Mouse (Mus musculus): ENCODE results near the gene Map3k5.

The Map3k5 gene

DNA sequence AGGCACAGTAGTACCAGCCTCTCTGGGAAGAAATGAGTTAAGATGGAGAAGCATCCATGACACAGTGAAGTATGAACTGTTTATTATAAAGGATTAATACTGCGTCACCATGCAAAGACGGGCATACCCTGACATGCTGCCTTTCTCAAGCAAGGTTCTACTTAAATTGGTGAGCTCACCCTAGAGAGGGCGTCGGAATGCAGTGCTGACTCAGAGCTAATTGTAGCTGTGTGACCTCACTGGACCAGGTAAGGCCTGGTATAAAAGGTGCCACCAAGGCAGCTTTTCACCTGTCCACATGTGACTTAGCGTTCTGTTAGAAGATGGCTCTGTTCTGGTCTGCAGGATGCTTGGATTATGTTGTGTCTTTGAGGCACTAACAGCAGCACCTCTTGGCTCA, 225.0 kb downstream of the Map3k5 start:
- no peak for DNase-seq (ENCODE audit: low read depth)

DNA sequence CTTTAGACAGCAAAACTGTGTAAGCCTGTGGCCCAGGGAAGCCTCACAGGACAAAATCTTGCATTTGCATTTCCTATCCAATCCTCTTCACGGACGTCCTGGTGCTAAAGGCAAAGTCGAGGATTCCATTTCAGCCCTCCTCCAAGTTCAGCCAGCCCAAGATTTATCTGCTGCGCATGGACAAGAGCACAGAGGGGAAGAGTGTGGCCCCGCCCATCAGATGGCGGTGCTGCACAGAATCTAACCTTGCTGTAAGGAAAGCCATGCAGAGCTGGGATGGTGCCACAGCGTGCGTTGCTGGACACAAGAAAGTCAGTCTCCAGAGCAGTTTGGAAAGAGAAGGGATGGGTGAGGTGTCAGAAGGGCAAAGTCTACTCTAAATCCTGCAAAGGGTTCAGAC, 226.6 kb downstream of the Map3k5 start:
- peak; percentile 20 for DNase-seq (ENCODE audit: low read depth)

GRCm38 (mm10) chr10:20164810-20165209, 230.5 kb downstream of the Map3k5 start:
- DNase-seq (ENCODE audit: low read depth): no peak

- DNase-seq (ENCODE audit: low read depth): no peak
Observed at GRCm38 (mm10) chr10:20166797-20167196, 232.5 kb downstream of the Map3k5 start.

- peak; percentile 53 for DNase-seq (ENCODE audit: low read depth)
Observed at GRCm38 (mm10) chr10:20167467-20167866, 233.2 kb downstream of the Map3k5 start.

DNA sequence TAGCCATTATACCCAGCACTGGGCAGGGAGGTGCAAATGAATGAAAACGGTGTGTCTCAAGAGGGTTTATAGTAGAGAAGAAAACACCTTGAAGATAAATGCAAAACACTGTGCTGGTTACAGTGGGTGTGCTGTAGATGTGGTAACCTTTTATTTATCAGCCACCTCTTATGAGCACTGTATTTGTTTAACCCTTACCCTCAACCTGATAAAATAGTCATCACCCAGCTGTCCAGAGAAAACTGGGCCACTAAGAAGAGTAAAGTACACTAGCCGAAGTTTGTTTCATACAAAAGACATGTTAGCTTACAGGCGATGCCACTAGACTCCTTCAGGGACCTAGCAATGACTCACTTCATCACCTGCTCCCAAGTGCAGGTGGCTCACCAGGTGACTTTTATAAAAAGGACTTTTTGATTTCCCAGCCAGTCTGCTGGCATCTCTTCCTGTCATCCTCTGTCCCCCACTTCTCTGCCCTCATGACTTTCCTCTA, 235.0 kb downstream of the Map3k5 start:
- DNase-seq (ENCODE audit: low read depth): no peak

DNA sequence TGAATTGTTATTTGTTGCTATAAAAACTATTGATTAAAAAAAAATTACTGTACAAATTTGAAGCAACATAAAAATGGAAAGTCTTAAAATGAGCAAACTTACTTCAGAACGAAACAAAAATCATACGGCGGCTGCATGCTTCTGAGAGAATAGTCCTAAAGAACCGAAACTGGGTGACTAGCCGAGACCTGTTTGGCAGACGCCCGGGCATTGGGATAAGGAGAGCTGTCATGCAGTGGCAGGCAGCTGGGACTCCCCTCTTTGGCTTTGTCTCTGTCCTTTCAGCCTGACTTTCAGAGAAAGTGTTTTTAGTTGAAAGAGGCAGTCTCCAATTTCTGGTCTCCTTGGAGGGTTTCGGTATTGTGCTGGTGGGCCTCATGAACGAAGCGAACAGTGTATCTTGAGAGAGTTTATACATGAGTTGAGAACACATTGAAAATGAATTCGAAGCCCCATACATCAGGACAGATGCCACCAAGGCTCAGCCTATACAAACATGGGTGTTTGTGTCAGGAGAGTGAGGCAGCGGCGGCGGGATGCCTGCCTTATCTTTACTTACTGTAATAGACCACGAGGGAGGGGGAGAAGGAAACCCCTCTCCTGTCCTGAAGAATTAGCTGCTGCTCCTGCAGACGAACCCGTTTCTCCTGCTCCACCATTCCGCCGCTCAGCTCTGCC, 235.8 kb downstream of the Map3k5 start:
- no peak for DNase-seq (ENCODE audit: low read depth)

GRCm38 (mm10) chr10:20170605-20171088, 236.4 kb downstream of the Map3k5 start:
- peak; percentile 28 for DNase-seq (ENCODE audit: low read depth)

- no peak for DNase-seq (ENCODE audit: low read depth)
Observed at GRCm38 (mm10) chr10:20171209-20171608, 236.9 kb downstream of the Map3k5 start.

DNA sequence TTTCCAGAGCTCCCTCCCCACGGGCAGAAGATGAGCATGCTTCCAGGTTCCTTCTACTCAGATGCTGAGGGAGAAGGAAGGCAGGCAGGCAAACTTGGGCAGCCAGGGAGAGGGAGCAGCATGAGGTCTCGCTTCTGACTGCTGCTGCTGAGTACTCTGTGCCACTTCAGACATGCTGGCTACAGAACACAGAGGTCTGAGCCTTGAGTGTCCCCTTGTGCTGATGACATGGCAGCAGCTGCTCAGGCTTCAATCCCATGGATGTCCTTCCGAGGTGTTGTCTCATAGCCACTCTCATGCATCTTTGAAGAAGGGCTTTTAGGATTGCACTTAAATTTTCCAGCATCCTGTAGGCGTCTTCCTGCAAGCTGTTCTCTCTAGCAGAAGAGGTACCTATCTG, 237.5 kb downstream of the Map3k5 start:
- DNase-seq (ENCODE audit: low read depth): no peak

DNA sequence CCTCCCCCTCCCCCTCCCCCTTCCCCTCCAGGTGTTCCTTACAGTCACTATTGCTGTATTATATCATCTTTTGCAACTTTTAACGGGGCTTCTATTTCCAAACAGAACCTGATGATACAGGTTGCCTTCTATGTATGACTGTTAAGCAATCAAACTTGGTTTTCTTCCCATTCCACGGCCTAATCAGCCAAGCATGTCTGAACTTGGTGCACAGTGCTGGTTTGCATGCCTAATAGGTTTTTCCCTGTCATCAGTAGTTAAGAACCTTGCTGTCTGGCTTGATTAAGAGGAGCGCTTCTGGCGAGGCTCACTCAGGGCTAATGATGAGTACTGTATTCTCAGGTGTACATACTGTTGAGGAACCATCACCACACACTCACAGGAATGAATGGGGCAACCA, 239.5 kb downstream of the Map3k5 start:
- DNase-seq (ENCODE audit: low read depth): peak; percentile 40

GRCm38 (mm10) chr10:20176054-20176453, 241.8 kb downstream of the Map3k5 start:
- DNase-seq (ENCODE audit: low read depth): no peak

DNA sequence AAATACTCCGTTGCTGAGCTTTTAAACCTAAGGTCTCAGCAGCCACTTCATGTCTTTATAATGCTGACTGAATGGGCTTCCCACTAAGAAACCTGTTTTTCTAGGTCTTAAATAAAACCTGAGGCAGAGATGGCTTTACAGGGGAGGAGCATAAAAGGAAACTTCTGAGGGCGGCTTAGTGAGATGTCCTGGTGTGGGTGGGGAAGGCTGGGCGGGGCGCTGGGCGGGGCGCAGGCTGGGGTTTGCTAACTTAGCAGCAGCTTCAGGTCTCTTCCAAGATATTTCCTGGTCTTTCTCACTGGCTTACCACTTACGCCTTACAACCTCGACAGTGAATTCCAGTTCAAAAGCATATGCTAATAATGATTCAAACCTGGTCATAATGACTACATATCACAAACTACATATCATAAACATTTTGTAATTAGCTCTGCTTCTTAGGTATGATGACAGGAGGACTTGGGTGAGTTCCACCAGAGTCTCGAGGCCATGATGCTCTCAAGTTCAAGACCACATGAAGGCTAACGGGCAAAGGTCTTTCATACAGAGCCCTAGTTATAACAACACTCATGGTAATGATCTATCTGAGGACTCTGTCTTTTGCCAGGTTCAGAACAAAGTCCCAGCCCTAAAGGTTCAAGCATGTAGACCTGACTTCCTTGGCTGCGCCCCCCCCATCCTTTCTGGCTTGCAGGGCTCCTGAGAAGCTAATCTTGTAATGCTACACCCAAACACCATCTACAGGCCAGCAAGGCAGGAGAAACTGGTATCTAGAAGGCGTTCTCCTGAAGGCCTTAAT, 244.7 kb downstream of the Map3k5 start:
- DNase-seq (ENCODE audit: low read depth): no peak

- DNase-seq (ENCODE audit: low read depth): no peak
Observed at GRCm38 (mm10) chr10:20181198-20181597, 246.9 kb downstream of the Map3k5 start.

- DNase-seq (ENCODE audit: low read depth): no peak
Observed at GRCm38 (mm10) chr10:20181680-20182399, 247.6 kb downstream of the Map3k5 start.

GRCm38 (mm10) chr10:20184326-20184725, 250.1 kb downstream of the Map3k5 start:
- no peak for DNase-seq (ENCODE audit: low read depth)

DNA sequence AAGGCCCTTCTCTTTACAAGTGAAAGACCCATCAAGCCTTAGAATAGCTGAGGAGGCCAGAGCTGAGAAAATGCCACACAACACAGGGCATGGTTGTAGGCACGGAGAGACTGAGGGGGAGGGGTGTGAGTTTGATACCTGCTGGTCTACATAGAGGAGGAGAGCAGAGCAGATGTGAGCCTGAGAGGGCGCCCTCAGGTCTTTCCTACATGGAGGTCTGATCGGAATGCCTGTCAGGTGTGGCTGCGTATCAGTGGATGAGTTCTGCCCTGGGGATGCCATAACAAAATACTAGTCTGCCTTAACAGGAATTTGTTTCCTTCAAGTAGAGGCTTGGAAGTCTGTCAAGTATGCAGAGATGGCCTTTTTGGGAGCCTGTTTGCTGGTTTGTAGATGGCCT, 251.0 kb downstream of the Map3k5 start:
- DNase-seq (ENCODE audit: low read depth): no peak

DNA sequence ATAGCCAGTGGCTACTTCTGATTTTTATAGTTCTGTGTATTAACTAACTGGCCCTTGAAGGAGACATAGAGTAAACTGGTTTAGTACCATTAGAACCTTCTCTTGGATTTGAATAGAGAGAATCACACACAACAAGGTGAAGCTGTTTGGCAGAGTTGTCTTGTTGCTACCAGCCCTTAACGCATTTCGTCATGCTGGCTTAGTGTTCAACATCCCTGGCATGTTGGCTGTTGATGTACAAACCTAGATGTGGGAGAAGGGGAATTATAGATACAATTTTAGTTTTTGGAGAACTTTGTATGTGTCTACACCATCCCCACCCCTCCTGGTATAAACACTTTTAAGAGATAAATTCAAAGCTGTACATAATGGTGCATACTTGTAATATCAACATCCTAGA, 251.5 kb downstream of the Map3k5 start:
- no peak for DNase-seq (ENCODE audit: low read depth)

- DNase-seq (ENCODE audit: low read depth): no peak
Observed at GRCm38 (mm10) chr10:20186800-20187273, 252.6 kb downstream of the Map3k5 start.

DNA sequence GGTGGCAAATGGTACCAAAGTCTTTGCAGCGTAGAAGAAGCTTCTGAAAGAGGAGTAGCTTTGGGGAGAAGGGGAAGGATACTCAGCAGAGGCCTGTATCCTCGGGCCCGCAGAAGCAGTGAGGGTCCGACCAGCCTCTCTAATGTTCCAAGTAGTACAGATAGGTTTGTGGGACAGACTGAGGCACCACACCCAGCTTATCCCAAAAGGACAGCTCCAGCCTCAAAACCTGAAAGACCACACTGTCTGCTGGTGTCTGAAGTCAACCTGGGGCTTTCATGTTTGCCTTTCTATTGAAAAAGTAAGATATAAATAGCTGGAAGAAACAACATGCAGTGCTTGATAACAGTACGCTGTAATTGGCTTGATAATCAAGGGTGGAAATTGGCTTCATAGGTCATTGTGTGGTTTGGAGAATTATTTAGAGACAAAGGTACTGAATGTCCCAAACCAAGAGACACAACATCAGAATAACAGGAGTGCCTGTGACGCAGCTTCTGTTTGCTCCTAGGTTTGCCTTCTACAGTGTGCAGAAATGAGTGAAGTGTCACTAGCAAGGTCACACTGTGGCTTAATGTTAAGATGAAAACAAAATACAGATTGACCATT, 256.0 kb downstream of the Map3k5 start:
- no peak for DNase-seq (ENCODE audit: low read depth)
